Mouse (Mus musculus): ENCODE results near the gene Arhgef38. TPM values are rescaled to one million over a fixed set of nuclear protein-coding genes. Genes with fewer than 3 reads are reported as not detected.

The Arhgef38 gene
- total and polyA plus RNA-seq, 2 experiments from 2014 or later, result 0.01 TPM; not detected in 1

DNA sequence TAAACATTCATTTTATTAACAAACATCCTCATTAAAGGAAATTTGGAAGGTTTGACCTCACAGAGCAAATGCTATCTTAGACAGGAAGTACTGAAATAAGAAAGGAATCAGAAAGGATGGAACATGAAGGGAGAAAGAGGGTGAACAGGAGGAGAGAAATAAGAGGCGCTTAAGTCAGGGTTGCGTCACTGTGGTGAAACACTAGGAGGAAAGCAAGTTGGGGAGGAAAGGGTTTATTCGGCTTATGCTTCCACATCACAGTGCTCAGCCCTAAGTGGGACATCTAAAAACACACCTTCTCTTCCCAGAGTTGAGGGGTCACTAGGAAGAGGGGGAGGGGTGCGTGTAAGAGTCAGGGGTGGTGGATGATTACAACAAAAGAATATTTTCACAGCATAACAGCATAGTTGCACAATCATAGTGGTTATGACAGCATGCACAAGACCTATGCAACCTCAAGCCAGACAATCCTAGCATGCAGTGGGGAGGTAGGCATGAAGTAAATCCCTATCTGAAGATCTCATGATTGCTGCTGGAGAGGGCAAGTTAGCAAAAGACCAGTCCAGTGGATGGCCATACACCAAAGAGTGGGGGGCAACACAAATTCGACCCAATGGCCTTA lies 19.4 kb downstream of the Arhgef38 start:
- Histone ChIP-seq H3K9me3 (replicated peaks; ENCODE audit: control insufficient read depth, low read length) (no peaks in the 10 kb centered on the region), H3K4me1 (ENCODE audit: control insufficient read depth, insufficient read depth) (no peaks in the 10 kb centered on the region), H3K4me2 (ENCODE audit: low read depth, low read length) (no peak overlapping the region), H3K27ac (ENCODE audit: low read depth) (no peak overlapping the region), H3K9ac (replicated peaks; ENCODE audit: low read depth, low read length) (no peak overlapping the region), H3K4me3 (ENCODE audit: low read depth, low read length) (no peak overlapping the region), H3K36me3 (replicated peaks; ENCODE audit: control insufficient read depth, insufficient read depth, low read length) (no peaks in the 10 kb centered on the region), H3K27me3 (ENCODE audit: control insufficient read depth, insufficient read depth, low read length) (no peaks in the 10 kb centered on the region)
- no peak for TF ChIP-seq EP300 (IDR thresholded peaks at IDR 0.05; ENCODE audit: low read depth)
- no peak for TF ChIP-seq CTCF (IDR thresholded peaks at IDR 0.05; ENCODE audit: low read depth)
- DNase-seq (ENCODE audit: low spot score) (no peak), ATAC-seq (ENCODE audit: insufficient read depth, low read depth) (no peak)
- WGBS, result 82% methylated on average over 5 of the region's 5 CpGs

DNA sequence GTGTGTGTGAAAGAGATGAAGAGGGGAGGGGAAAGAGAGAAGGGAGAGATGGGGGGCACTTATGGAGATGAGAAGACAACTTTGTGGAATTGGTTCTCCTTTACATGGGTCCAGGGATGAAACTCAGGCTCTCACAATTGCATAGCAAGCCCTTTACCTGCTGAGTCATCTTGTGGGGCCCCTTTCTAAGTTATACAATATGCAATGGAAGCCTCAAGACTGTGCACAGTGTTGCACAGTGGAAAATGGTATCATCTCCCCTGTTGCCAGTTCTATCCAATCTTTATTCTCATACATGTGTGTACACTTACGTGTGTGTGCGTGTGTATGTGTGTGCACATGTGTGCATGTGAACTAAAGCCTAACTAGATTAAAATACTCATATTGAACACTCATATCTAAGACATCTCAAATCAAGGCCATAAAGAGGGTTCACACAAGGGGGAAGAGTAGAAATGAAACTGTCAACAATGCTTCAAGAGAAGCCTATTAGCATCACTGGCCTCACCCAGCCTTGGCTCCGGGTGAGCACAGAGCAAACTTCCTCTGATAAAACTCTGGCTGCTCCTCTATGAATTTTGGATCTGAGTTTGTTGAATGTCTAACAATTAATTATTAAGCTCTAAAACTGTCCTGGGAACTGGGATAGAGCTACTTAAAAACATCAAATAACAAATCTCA lies 21.2 kb downstream of the Arhgef38 start:
- H3K4me2 ChIP-seq (ENCODE audit: low read depth, low read length), result no peak overlapping the region
- no peak overlapping the region for H3K9ac ChIP-seq (replicated peaks; ENCODE audit: low read depth, low read length)
- TF ChIP-seq CTCF (IDR thresholded peaks at IDR 0.05; ENCODE audit: low read depth) (no peak), EP300 (IDR thresholded peaks at IDR 0.05; ENCODE audit: low read depth) (no peak)
- no peak for ATAC-seq (ENCODE audit: insufficient read depth, low read depth)
- H3K27ac ChIP-seq (ENCODE audit: low read depth), result no peak overlapping the region
- H3K9me3 ChIP-seq (replicated peaks; ENCODE audit: control insufficient read depth, low read length), result no peaks in the 10 kb centered on the region
- no peak overlapping the region for H3K4me3 ChIP-seq (ENCODE audit: low read depth, low read length)
- H3K36me3 ChIP-seq (replicated peaks; ENCODE audit: control insufficient read depth, insufficient read depth, low read length), result no peaks in the 10 kb centered on the region
- DNase-seq (ENCODE audit: low spot score), result no peak
- H3K27me3 ChIP-seq (ENCODE audit: control insufficient read depth, insufficient read depth, low read length), result no peaks in the 10 kb centered on the region
- 83% methylated on average over 3 of the region's 3 CpGs for WGBS
- no peaks in the 10 kb centered on the region for H3K4me1 ChIP-seq (ENCODE audit: control insufficient read depth, insufficient read depth)

DNA sequence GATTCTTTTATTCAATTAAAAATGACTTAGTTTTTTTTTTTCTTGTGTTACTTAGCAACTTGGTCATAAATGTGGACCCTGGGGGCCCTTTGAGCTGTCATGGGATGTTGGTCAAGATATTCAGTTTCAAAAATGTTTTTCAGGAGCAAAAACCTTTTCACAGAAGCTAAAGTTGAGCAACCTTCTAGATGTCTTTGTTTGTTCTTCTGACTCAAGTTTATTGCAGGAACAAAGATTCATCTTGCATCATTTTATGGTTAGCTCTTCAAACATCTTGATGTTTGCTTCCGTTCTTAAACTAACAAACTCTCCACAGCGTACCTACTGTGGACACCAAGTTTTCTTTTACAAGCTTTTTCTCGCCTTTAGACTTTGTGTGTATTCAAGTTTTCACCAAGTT lies 23.4 kb downstream of the Arhgef38 start:
- Histone ChIP-seq H3K9ac (replicated peaks; ENCODE audit: low read depth, low read length) (no peak overlapping the region), H3K4me2 (ENCODE audit: low read depth, low read length) (no peak overlapping the region), H3K36me3 (replicated peaks; ENCODE audit: control insufficient read depth, insufficient read depth, low read length) (no peaks in the 10 kb centered on the region), H3K27ac (ENCODE audit: low read depth) (no peak overlapping the region), H3K9me3 (replicated peaks; ENCODE audit: control insufficient read depth, low read length) (no peaks in the 10 kb centered on the region), H3K4me3 (ENCODE audit: low read depth, low read length) (no peak overlapping the region), H3K4me1 (ENCODE audit: control insufficient read depth, insufficient read depth) (no peaks in the 10 kb centered on the region), H3K27me3 (ENCODE audit: control insufficient read depth, insufficient read depth, low read length) (no peaks in the 10 kb centered on the region)
- TF ChIP-seq EP300 (IDR thresholded peaks at IDR 0.05; ENCODE audit: low read depth), result no peak
- TF ChIP-seq CTCF (IDR thresholded peaks at IDR 0.05; ENCODE audit: low read depth), result no peak
- WGBS, result 78% methylated on average over 3 of the region's 3 CpGs
- ATAC-seq (ENCODE audit: insufficient read depth, low read depth) (no peak), DNase-seq (ENCODE audit: low spot score) (no peak)

DNA sequence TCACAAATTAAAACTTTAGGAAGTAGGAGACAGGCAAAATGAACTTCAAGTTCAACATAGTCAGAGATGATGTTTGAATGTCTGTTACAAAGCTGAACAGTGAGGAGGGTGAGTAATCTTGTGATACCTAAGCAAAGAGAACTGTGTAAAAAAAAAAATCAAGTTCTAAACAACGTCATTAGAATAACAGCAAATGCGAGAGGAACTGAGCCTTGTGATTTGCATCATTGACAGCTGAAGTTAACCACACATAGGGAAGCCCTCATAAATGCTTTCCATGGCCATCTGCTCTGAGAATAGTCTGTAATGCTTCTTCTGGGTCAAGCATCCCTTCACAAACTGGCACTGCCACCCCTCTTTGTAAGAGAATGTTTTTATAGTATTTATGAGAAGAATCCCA lies 31.0 kb downstream of the Arhgef38 start:
- H3K4me2 ChIP-seq (ENCODE audit: low read depth, low read length), result no peak overlapping the region
- no peak overlapping the region for H3K9ac ChIP-seq (replicated peaks; ENCODE audit: low read depth, low read length)
- H3K4me1 ChIP-seq (ENCODE audit: control insufficient read depth, insufficient read depth), result no peaks in the 10 kb centered on the region
- H3K27ac ChIP-seq (ENCODE audit: low read depth), result no peak overlapping the region
- H3K9me3 ChIP-seq (replicated peaks; ENCODE audit: control insufficient read depth, low read length), result no peaks in the 10 kb centered on the region
- no peak for DNase-seq (ENCODE audit: low spot score)
- ATAC-seq (ENCODE audit: insufficient read depth, low read depth), result no peak
- H3K4me3 ChIP-seq (ENCODE audit: low read depth, low read length), result no peak overlapping the region
- H3K36me3 ChIP-seq (replicated peaks; ENCODE audit: control insufficient read depth, insufficient read depth, low read length), result no peaks in the 10 kb centered on the region
- no peaks in the 10 kb centered on the region for H3K27me3 ChIP-seq (ENCODE audit: control insufficient read depth, insufficient read depth, low read length)
- 61% methylated on average over 2 of the region's 2 CpGs for WGBS
- TF ChIP-seq CTCF (IDR thresholded peaks at IDR 0.05; ENCODE audit: low read depth) (no peak), EP300 (IDR thresholded peaks at IDR 0.05; ENCODE audit: low read depth) (no peak)

DNA sequence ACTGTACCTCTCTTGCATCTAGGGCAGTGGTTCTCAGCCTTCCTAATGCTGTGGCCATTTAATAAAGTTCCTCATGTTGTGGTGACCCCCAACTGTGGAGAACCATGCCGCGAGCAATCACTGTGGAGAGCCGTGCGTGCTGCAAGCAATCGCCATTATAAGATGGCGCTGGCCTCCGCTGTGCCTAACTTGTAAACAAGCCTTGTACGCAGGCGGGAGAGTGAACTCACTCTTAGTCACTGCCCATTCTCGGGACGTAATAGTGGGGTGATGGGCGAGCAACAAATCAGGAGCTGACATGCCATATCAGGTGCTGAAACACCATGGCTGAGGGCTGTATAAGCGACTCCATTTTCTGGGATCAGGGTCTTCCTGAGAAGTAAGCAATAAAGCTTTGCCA lies 32.6 kb downstream of the Arhgef38 start:
- H3K9me3 ChIP-seq (replicated peaks; ENCODE audit: control insufficient read depth, low read length), result no peaks in the 10 kb centered on the region
- H3K4me1 ChIP-seq (ENCODE audit: control insufficient read depth, insufficient read depth), result no peaks in the 10 kb centered on the region
- H3K36me3 ChIP-seq (replicated peaks; ENCODE audit: control insufficient read depth, insufficient read depth, low read length), result no peaks in the 10 kb centered on the region
- WGBS, result 80% methylated on average over 13 of the region's 13 CpGs
- no peak for ATAC-seq (ENCODE audit: insufficient read depth, low read depth)
- H3K27ac ChIP-seq (ENCODE audit: low read depth), result no peak overlapping the region
- no peak overlapping the region for H3K4me3 ChIP-seq (ENCODE audit: low read depth, low read length)
- no peak overlapping the region for H3K9ac ChIP-seq (replicated peaks; ENCODE audit: low read depth, low read length)
- H3K27me3 ChIP-seq (ENCODE audit: control insufficient read depth, insufficient read depth, low read length), result no peaks in the 10 kb centered on the region
- DNase-seq (ENCODE audit: low spot score), result no peak
- H3K4me2 ChIP-seq (ENCODE audit: low read depth, low read length), result no peak overlapping the region
- TF ChIP-seq CTCF (IDR thresholded peaks at IDR 0.05; ENCODE audit: low read depth) (no peak), EP300 (IDR thresholded peaks at IDR 0.05; ENCODE audit: low read depth) (no peak)

DNA sequence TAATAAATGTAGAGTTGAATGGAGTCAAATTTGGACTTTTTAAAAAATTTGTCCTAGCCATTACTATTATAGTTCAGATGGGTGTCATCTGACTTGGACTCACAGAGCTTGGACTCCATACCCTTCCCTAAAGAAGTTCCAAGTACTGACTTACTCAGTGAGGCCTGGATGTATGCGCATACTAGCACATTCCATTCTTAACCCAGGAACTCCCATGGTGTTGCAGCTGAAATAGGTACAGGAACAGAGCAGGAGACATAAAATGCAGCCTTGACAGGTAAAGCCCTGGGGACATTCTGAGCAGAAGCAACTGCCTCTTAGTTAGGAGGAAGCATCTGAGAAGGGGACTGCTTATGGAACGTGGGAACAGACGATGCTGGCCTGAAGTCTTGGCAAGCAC lies 45.8 kb downstream of the Arhgef38 start:
- 91% methylated on average over 3 of the region's 3 CpGs for WGBS
- H3K9ac ChIP-seq (replicated peaks; ENCODE audit: low read depth, low read length), result no peak overlapping the region
- DNase-seq (ENCODE audit: low spot score), result no peak
- TF ChIP-seq CTCF (IDR thresholded peaks at IDR 0.05; ENCODE audit: low read depth) (no peak), EP300 (IDR thresholded peaks at IDR 0.05; ENCODE audit: low read depth) (no peak)
- H3K4me2 ChIP-seq (ENCODE audit: low read depth, low read length), result no peak overlapping the region
- no peak overlapping the region for H3K27ac ChIP-seq (ENCODE audit: low read depth)
- ATAC-seq (ENCODE audit: insufficient read depth, low read depth), result no peak
- H3K4me3 ChIP-seq (ENCODE audit: low read depth, low read length), result no peak overlapping the region
- no peaks in the 10 kb centered on the region for H3K36me3 ChIP-seq (replicated peaks; ENCODE audit: control insufficient read depth, insufficient read depth, low read length)
- no peaks in the 10 kb centered on the region for H3K4me1 ChIP-seq (ENCODE audit: control insufficient read depth, insufficient read depth)
- no peaks in the 10 kb centered on the region for H3K9me3 ChIP-seq (replicated peaks; ENCODE audit: control insufficient read depth, low read length)
- no peaks in the 10 kb centered on the region for H3K27me3 ChIP-seq (ENCODE audit: control insufficient read depth, insufficient read depth, low read length)

Measured in heart, postnatal 0 days (tissue).